Mouse (Mus musculus): Measurements from ENCODE around the gene Casq2.

Casq2 gene

DNA sequence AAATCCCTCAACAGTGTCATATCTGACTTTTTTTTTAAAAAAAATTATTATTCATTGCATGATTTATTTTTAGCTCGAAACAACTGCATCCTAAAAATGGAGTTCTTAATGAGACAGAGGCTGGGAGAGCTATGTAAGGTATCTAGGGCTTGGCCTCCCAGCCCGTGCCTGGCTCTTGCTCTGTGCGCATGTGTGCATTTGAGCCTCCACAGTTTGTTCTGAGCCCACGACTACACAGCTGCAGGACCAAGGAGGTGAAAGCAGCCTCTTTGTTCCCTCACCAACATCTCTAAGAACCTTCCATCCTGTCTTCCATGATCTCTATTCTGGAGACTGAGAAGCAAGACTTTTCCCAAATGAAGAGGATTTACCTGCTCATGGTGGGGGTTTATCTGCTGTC lies at the start of gene Casq2:
Gene Casq2, plus strand, starts transcription at position 133 of the 400 bp plus-strand sequence.
- no peak for DNase-seq (ENCODE audit: low spot score)

DNA sequence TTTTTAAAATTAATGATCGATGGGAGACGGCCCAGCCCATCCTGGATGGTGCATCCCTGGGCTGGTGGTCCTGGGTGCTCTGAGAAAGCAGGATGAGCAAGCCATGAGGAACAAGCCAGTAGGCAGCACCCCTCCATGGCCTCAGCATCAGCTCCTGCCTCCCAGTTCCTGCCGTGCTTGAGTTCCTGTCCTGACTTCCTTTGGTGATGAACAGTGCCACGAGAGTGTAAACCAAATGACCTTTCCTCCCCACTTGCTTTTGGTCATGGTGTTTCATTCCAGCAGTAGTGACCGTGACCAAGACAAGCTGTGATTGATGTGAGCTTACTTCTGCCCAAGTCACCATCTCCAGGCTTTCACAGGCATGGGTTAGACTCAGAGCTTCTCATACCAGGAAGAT lies 48.4 kb upstream of the Casq2 start:
- no peak for DNase-seq (ENCODE audit: low spot score)

DNA sequence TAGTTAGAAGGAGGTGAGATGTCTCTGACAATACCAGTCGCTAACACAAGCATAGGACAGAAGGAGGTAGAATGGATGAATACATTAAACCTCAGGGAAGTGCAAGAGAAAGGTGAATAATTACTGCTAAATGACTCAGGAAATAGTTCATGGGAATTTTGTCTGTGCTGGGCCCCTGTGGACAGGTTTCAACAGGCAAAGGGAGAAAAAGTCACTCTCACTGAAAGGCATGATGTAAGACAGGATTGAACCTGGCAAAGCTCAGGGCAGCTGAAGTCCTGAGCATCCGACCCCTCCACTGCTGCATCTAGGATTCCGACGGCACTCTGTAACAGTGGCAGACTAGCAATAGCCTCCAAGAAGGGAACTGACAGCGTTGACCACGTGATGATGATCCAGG lies 47.6 kb upstream of the Casq2 start:
- DNase-seq (ENCODE audit: low spot score), result no peak

DNA sequence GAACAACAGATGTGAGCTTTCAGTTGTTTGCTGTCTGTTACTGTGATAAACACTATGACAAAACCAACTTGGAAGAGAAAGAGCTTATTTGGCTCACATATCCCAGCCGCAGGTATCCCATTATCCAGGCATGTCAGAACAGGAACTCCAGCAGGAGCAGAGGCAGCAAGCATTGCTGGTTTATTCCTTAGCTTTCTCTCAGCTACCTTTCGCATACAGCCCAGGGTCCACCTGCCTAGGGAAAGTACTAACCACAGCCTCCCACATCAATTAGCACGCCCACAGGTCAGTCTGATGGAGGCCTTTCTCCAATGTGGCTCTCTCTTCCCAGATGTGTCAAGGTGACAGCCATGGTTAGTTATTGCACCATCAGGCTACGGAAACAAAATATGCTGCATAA lies 44.6 kb upstream of the Casq2 start:
- no peak for DNase-seq (ENCODE audit: low spot score)

DNA sequence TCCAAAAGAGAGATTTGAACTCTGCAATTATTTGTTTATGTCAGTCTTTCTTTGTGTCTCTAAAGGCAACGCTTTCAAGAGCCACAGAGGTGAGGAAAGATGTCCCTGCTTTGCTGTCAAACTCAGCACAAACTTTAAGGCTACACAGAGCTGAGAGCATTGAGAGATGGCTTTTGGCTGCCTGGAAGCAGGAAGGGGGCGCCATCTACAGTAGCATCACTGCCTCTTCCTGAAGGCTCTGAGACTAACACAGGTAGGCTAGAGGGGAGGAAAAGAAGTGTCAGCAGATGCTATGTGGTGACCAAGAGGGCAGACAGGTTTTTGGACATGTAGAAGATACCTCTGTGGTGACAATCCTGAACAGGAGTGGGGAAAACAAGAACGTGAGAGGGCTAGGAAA lies 41.1 kb upstream of the Casq2 start:
- DNase-seq (ENCODE audit: low spot score), result no peak

DNA sequence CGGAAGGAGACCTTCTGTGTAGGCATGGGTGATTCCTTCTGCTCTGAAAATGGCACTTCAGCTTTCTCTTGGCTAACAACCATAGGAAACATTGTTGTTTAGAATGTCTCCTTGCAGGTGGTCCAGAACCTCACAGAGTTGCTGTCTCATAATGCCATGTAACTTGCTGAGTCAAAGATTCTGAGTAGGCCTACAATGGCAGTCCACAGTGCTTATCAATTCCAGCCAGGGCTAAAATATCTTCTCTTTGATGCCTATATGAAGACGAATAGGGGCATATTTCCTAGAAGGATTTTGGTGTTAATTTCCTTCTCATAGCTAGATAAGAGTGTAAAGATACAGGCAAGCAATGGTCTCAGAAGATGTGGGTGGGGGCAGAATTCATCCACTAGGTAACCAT lies 38.7 kb upstream of the Casq2 start:
- DNase-seq (ENCODE audit: low spot score), result no peak

DNA sequence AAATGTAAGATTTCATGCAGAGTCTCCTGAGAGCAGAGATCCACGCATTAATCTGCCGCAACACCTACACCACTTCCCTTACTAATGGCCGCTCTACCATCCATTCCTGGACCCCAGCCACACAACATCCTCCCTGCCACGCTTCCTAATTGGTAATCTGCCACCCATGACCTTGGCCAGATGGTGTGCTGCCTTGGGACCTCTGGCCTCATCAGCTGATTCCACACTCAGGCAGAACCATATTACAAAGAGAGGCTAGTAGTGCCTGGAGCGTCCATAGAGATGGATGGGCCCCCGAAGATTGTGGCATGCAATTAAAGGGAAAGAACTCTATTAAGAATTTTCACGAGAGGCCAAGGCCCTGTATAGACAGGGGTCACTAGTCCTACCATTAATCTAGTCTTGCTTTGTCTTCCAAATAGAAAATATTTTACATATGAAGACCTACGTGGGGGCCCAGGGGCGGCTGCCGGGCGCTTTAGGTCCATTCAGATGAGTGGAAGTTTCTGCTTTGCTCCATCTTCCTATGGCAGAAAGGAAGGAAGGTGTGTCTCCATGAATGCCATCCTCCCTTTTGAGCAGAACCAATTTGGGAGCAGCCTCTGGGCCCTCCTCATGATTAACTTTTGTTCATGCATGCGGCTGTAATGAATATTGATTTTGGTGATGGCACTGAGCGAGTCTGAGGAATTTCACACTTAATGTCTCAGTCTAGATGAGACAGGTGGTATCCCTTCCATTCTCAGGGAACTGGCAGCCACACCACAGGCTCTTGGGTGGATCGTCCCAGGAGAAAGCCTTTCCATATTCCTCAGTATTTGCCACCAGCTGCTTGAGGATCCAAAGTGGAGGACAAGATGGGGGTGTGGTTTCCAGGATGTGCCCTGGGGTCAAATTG lies 36.8 kb upstream of the Casq2 start:
- DNase-seq (ENCODE audit: low spot score), result no peak

DNA sequence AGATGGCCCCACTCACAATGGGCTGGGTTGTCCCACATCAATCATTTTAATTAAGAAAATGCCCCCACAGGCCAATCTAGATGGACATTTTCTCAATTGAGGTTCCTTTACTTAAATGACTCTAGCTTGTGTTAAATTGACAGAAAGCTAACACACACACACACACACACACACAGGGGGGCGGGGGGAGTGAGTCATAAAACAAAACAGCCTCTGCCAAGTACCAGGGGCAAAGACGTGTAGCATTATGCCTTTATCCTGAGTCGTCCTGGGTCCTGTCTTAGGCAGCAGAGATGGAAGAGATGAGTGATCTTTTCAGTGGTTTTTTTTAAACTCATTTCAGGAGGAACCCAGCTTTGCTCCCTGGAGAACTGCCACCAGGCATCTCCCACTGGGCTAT lies 34.2 kb upstream of the Casq2 start:
- DNase-seq (ENCODE audit: low spot score), result no peak

DNA sequence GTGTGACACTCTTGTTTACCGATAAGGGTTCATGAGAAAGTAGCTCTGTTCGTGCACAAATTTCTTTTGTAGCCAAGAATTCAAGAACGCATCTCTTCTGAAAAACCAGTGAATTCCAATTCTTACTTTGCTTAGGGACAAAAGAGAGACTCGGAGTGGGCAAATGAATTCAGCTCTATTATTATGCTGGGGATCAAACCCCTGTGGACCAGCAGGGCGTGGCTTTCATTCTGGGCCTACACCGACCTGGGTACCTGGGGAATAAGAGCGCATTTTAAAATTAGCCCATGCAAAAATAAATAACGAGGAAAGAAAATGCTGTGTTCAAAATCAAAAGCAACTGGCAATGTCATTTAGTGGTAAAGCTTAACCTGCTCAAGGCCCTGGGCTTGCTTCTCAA lies 32.9 kb upstream of the Casq2 start:
- DNase-seq (ENCODE audit: low spot score), result no peak

DNA sequence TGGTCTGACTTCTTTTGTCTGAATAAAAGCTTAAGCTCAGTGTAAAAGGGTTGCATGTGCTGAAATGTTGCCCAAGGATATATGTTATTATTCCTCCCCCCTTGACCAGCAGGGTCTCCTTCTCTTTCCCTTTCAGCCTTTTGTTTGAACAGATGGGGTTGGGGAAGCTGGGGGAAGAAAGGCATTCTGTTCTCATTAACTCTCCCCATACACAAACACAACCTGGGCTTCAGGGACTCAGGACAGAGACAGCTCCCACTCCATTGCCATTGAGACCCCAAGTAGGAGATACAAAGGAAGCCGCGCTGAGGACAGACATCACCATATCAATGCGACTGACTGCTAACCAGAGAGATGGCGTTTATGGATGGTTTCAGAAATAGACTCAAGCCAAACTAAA lies 30.3 kb upstream of the Casq2 start:
- no peak for DNase-seq (ENCODE audit: low spot score)

DNA sequence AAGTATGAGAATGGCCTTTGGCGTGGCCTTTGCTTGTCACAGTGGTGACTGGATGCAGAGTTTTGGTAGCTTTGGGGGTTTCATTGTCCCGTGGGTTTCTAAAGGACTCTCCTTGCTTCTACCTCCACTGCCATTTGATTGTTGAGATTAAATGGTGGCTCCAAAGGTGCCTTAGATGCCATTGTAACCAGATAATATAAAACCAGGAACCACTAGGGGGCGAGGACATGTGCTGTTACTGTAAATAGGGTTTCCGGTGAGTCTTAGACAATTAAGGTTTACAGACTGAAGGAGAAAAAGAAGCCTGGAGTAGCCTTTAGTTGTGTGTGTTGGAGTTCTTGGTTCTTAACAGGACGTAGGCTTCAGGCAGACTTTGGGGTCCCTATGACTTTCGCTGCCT lies 26.1 kb upstream of the Casq2 start:
- DNase-seq (ENCODE audit: low spot score), result no peak

DNA sequence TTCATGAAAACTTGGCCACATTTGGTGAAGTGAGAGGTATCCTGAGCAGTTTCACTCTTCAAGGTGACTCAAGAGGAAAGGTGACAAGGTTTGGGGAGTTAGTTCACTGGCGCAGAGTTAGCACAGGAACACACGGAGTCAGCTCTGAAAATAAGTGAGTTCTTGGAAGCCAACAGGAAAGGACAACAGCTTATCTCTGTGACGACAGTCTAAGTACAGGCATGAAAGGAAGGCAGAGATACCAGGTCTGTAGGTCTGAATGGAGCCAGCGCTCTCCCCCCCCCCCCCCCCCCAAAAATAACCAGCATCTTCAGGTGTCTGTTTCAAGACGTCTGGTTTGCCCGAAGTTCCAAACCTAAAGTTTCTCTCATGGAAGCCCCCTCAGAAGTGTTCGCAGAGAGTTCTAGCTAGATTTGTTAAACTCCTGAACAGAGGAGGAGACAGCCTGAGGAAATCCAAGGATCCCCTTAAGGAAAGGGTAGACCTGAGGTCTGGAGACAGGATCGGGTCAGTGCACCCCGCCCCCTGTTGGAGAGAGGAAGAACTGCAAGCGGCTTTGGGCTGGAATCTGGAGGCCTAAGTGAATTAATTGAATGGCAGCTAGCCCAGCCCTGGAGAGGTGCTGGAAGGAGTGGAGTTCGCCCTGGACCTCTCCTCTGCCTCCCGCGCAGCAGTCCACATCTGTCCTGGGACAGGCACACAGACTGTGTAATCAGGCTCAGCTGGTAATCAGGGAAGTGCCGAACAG lies 24.1 kb upstream of the Casq2 start:
- no peak for DNase-seq (ENCODE audit: low spot score)

DNA sequence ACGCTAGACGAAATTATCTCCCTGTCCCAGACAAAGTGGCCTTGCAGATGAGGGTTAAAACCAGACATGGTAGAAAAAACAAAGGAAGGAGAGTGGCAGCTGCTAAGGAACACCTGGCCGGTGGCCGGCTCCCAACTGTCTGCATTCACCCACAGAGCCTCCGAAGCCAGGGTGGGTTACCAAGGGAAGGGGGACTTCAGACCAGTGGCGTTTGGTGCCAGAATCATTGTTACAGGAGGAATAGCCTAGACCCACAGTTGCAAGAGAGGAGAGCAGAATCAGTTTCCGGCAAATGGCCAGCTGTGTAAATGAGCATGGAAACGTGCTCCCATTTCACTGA lies 23.6 kb upstream of the Casq2 start:
- DNase-seq (ENCODE audit: low spot score), result no peak

DNA sequence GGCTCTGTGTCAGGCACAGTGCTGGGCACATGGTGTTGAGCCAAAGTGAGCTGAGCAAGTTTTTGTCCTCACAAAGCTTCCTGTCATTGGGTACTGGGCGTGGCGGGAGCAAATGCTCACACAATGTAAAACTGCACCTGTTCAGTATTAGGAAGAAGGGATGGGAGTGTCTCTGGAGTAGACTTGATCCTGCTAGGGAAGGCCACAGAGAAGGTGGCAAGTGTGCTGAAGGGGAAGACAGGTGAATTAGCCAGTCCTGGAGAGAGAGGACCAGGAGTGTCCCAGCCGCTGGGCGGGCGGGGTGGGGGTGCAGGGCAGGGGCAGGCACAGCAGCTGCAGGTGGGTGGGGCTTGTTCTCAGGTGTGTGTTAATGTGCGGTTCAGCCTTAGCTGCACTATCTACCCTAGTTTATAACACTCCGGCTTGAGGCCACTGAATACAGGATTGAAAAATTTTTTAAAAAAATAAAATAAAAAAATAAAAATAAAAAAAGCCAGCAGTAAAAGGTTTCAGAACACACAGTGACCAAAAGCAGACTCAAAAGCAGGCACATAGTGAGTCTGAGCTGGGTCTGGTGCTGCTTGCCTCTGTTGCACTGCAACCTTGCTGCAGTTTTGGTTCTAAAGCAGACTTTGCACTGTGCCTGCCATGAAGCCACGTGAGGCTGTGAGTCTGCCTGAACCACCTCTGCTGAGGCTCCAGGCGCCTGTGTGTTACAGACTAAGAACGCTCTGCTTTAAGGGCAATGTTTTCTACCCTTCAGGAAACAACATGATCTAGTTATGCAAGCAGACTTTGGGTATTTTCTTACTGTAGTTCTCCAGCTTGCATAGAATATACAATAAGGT lies 22.7 kb upstream of the Casq2 start:
- no peak for DNase-seq (ENCODE audit: low spot score)

DNA sequence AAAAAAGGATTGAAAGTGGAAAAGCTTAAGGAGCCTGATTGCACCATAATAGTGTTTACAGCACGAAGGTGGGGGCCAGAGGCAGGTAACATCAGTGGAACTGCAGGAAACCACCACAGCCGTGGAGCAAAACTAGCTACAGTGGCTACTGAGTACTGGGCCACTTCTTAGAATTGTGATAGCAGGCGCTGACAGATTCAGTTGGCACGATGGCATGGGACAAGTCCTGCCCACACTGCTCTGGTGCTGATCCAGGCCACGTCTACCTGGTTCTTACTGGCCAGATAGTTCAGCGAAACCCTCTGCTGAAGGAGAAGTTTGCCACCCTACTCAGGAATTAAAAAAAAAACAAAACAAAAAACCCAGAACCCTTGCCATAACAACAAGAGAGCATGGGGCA lies 21.6 kb upstream of the Casq2 start:
- no peak for DNase-seq (ENCODE audit: low spot score)

DNA sequence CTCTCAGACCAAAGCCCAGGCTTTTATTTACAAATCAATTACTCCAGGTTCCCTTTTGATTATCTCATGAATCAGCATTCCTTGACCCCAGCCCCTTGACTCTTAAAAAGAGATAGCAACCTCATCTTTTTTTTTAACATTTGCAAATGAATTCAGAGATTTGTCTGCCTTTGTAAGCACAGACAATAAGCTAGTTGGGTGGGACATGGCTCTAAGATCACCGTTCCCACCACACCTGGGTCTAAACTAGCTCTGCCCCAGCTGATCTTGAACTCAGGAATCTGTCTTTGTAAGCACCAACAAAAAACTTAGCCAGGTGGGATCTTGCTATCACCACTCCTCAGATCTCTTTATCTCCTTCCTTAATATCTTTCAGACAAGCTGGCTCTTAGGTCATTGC lies 18.9 kb upstream of the Casq2 start:
- no peak for DNase-seq (ENCODE audit: low spot score)

DNA sequence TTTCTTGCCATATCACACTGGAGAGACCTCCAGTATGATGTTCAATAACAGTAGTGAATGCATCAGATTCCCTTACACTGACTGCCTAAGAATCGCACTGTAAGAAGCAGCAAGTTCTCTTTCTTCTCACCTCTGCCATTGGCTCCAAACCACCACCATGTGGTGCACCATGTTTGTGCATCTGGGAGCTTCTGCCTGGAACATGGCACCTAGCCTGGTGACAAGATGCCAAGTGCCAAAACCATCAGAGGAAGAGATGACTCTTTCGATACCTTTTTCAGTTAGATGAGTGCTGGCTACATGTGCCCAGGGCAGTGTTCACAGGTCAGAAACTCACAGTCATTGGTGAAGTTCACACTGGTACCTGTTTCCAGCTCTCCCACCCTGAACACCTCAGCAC lies 18.4 kb upstream of the Casq2 start:
- no peak for DNase-seq (ENCODE audit: low spot score)

DNA sequence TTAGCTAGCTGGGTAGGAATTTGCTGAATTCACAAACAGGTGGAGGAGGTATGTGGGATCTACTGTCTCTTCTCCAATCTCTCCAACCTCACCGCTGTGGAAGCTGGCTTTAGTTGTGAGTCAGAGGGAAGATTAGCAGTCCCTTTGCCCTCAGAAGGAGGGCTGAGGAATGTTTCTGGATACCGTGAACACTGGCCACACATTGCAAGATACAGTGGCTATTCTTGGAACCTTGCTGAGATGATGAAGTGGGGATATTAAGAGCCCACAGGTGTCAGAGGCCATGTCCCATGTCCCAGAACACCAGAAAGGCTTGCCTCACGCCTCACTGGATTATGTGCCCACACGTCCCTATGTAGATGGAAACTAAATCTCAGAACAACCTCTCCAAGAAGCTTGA lies 17.0 kb upstream of the Casq2 start:
- DNase-seq (ENCODE audit: low spot score), result no peak

DNA sequence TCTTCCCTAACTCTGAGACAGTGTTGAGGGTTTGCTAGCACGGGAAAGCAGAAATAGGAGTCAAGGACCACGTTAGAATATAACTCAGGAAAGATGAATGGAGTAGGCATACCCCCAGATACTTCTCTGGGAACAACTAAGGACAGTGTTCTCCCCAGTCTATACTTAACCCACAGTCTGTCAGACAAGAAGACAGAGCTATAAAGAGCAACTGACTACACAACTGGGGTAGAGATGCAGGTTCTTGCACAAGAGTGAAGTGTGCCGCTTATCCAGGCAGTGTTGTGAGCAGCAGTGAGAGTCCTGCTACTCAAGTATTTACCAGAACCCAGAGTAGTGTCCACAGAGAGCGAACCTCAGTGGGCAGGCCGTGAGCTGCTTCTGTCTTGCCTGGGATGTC lies 16.5 kb upstream of the Casq2 start:
- DNase-seq (ENCODE audit: low spot score), result no peak

DNA sequence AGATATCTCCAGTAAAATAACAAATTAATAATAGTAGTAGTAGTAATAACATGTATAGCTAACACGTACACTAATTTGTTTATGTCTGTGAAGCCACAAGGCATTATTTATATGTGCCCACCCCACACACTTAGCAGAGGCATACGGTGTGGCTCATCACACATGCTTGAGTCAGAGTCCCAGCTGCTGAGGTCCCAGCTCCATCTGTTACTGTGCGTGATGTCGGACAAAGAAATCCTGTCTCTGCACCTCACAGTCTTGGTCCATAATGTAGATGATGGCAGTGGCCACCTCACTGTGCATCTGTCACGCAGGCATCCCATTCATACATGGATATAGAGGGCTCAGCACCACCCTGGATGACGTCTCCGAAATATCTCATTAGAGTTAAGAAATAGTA lies 15.9 kb upstream of the Casq2 start:
- no peak for DNase-seq (ENCODE audit: low spot score)

DNA sequence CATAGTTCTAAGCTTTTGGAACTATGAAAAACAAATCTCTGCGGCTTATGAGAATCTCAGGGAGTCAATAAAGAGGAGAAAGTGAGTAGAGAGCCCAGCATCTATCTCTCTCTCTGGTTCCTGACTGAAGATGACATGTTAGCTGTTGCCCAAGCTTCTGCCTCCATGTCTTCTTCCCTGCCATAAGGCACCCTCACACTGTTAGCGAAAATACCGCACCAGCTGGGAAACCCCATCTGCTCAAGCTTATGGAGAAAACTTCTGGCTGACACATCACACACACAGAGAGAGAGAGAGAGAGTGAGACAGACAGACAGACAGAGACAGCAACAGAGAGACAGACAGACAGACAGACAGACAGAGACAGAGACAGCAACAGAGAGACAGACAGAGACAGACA lies 15.2 kb upstream of the Casq2 start:
- DNase-seq (ENCODE audit: low spot score), result no peak

DNA sequence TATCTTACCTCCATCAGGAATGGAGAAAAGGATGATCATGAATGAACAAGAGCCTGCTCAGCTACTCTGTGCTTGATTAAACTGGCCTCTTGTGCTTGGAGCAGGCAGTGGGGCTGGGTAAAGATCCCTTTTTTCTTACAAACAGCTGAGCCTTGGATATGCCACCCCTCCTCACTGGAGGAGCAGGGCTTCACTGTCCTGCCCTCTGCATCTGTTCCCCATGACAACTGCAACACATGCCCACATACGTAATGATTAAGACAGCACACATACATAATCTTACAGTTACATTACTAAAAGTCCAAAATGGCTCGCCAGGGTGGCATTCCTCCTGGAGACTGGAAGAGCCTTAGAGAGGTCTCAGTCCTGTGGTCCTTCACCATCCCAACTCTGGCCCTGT lies 6.8 kb upstream of the Casq2 start:
- DNase-seq (ENCODE audit: low spot score), result no peak

DNA sequence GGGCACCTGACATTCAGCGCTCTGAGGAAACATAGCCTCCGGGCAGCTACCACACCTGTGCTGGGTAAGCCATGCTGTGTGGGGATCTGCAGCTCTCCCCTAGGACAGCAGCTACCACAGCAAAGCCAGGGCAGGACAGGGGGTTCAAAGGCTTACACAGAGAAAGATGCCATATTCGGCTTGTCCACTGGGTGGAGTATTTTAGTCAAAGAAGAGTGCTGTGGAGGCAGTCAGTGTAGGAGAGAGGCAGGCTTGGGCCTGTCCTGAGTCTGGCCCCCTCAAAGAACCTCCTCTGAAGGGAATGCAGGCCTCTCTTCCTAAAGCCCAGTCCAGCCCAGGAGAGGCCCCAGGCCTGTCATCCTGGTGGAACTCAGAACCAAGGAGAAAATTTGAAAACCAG lies 4.4 kb upstream of the Casq2 start:
- peak; percentile 19 for DNase-seq (ENCODE audit: low spot score)

Measured in MN1 (cell line).